Mouse (Mus musculus) myocyte (in vitro differentiated cells): ENCODE measurements at regions not wholly inside any gene's neighbourhood (a gene's known extent, or its start where the extent isn't known, plus 50 kb on each side); places are given as distances from the start of the nearest gene placed in this dataset.

ENCODE experiments used
- H3K27me3 ChIP-seq: one replicate; pipeline ENCODE4 v1.6.1; 2011; ENCODE audit not compliant: control insufficient read depth, insufficient read depth, insufficient read length
- H3K36me3 ChIP-seq: one replicate; pipeline ENCODE4 v1.6.1; 2011; ENCODE audit not compliant: control insufficient read depth, insufficient read depth
- H3K4me2 ChIP-seq: one replicate; pipeline ENCODE4 v1.6.1; 2011; ENCODE audit warnings: low read depth, control low read depth
- H3K4me3 ChIP-seq: one replicate; pipeline ENCODE4 v1.5.1; 2011; ENCODE audit warnings: mild to moderate bottlenecking, control low read depth, moderate library complexity
- H3K79me2 ChIP-seq: one replicate; pipeline ENCODE4 v1.6.1; 2011; ENCODE audit not compliant: control insufficient read depth, insufficient read depth
- H3ac ChIP-seq: one replicate; pipeline ENCODE4 v1.6.1; 2011; ENCODE audit not compliant: control insufficient read depth, insufficient read length
- CEBPB ChIP-seq: IDR thresholded peaks from 2 replicates; pipeline ENCODE4 v1.6.1; 2011; ENCODE audit warnings: mild to moderate bottlenecking, moderate library complexity; ENCODE audit not compliant: poor library complexity, insufficient read depth, severe bottlenecking
- E2F4 ChIP-seq: IDR thresholded peaks from one replicate; pipeline ENCODE4 v1.6.1; 2011; ENCODE audit warnings: mild to moderate bottlenecking, control low read depth, moderate library complexity; ENCODE audit not compliant: insufficient read depth
- MAX ChIP-seq: IDR thresholded peaks from one replicate; pipeline ENCODE4 v1.6.1; 2011; ENCODE audit warnings: low read depth, mild to moderate bottlenecking, control low read depth
- MYOD1 ChIP-seq, 3 experiments: IDR thresholded peaks; one replicate each; pipeline ENCODE4 v1.6.1; 2011; ENCODE audit warnings: control low read depth in 2 of 3, low read depth in 2 of 3, mild to moderate bottlenecking in 2 of 3, moderate library complexity in 1 of 3; ENCODE audit not compliant: insufficient read length in 2 of 3, control insufficient read depth in 1 of 3
- MYOG ChIP-seq, 3 experiments: IDR thresholded peaks; one replicate each; pipeline ENCODE4 v1.6.1; 2011; ENCODE audit warnings: control low read depth in 2 of 3, low read depth in 2 of 3, mild to moderate bottlenecking in 2 of 3; ENCODE audit not compliant: insufficient read length in 2 of 3, control insufficient read depth in 1 of 3, insufficient read depth in 1 of 3
- POLR2A ChIP-seq: IDR thresholded peaks from one replicate; pipeline ENCODE4 v1.6.1; 2011; ENCODE audit warnings: low read depth, mild to moderate bottlenecking, control low read depth, moderate library complexity; ENCODE audit not compliant: insufficient read length
- POLR2AphosphoS2 ChIP-seq: IDR thresholded peaks from one replicate; pipeline ENCODE4 v1.6.1; 2011; ENCODE audit warnings: low read depth, control low read depth; ENCODE audit not compliant: insufficient read length
- REST ChIP-seq: IDR thresholded peaks from one replicate; pipeline ENCODE4 v1.6.1; 2011; ENCODE audit warnings: mild to moderate bottlenecking, control low read depth, moderate library complexity; ENCODE audit not compliant: insufficient read depth, insufficient read length
- SRF ChIP-seq: IDR thresholded peaks from one replicate; pipeline ENCODE4 v1.6.1; 2011; ENCODE audit warnings: low read depth; ENCODE audit not compliant: control insufficient read depth, insufficient read length
- TCF12 ChIP-seq: IDR thresholded peaks from one replicate; pipeline ENCODE4 v1.6.1; 2011; ENCODE audit warnings: mild to moderate bottlenecking, control low read depth; ENCODE audit not compliant: poor library complexity, insufficient read depth, severe bottlenecking
- TCF3 ChIP-seq: IDR thresholded peaks from one replicate; pipeline ENCODE4 v1.6.1; 2011; ENCODE audit warnings: low read depth, control low read depth; ENCODE audit not compliant: insufficient read length
- USF1 ChIP-seq: IDR thresholded peaks from one replicate; pipeline ENCODE4 v1.6.1; 2011; ENCODE audit warnings: low read depth, mild to moderate bottlenecking, control low read depth, moderate library complexity

GRCm38 (mm10) chr14:64574277-64574676, 470.2 kb downstream of the Prss52 start:
- Histone ChIP-seq H3K27me3 (peaks cover 14% of the 10 kb centered on the region), H3K4me2 (no peak overlapping the region), H3K4me3 (no peak overlapping the region), H3K36me3 (no peaks in the 10 kb centered on the region), H3ac (no peak overlapping the region), H3K79me2 (no peaks in the 10 kb centered on the region)
- no peak for TF ChIP-seq REST
- no peak for TF ChIP-seq TCF12
- TF ChIP-seq MYOD1 (IDR thresholded peaks at IDR 0.05; ENCODE audit: control insufficient read depth in 1 of 3, insufficient read length in 2 of 3, low read depth in 2 of 3): no peak

- Histone ChIP-seq H3K4me3 (no peak overlapping the region), H3K4me2 (no peak overlapping the region), H3K79me2 (no peaks in the 10 kb centered on the region), H3ac (no peak overlapping the region), H3K36me3 (no peaks in the 10 kb centered on the region), H3K27me3 (peaks cover 18% of the 10 kb centered on the region)
- TF ChIP-seq TCF3: no peak
These were observed 470.7 kb downstream of the Prss52 start for GRCm38 (mm10) chr14:64574773-64575172.

GRCm38 (mm10) chr14:64575954-64576353, 471.9 kb downstream of the Prss52 start:
- H3K4me2 ChIP-seq: no peak overlapping the region
- TF ChIP-seq MYOG (IDR thresholded peaks at IDR 0.05; ENCODE audit: control insufficient read depth in 1 of 3, insufficient read depth in 1 of 3, insufficient read length in 2 of 3, low read depth in 2 of 3) (no peak), MYOD1 (IDR thresholded peaks at IDR 0.05; ENCODE audit: control insufficient read depth in 1 of 3, insufficient read length in 2 of 3, low read depth in 2 of 3) (no peak), POLR2A (no peak), MAX (no peak), POLR2AphosphoS2 (no peak), TCF12 (no peak), TCF3 (no peak), E2F4 (no peak)
- no peak overlapping the region for H3K4me3 ChIP-seq
- peaks cover 28% of the 10 kb centered on the region for H3K27me3 ChIP-seq
- H3ac ChIP-seq: no peak overlapping the region
- no peaks in the 10 kb centered on the region for H3K79me2 ChIP-seq
- no peaks in the 10 kb centered on the region for H3K36me3 ChIP-seq

GRCm38 (mm10) chr14:64580086-64580485, 476.0 kb downstream of the Prss52 start:
- Histone ChIP-seq H3K27me3 (peaks cover 40% of the 10 kb centered on the region), H3K79me2 (no peaks in the 10 kb centered on the region), H3K4me2 (no peak overlapping the region), H3K36me3 (no peaks in the 10 kb centered on the region), H3K4me3 (no peak overlapping the region), H3ac (no peak overlapping the region)
- no peak for TF ChIP-seq MYOG (IDR thresholded peaks at IDR 0.05; ENCODE audit: control insufficient read depth in 1 of 3, insufficient read depth in 1 of 3, insufficient read length in 2 of 3, low read depth in 2 of 3)
- TF ChIP-seq SRF: no peak
- no peak for TF ChIP-seq REST
- TF ChIP-seq MAX: no peak
- no peak for TF ChIP-seq POLR2AphosphoS2

GRCm38 (mm10) chr14:64580862-64581261, 476.8 kb downstream of the Prss52 start:
- Histone ChIP-seq H3K36me3 (no peaks in the 10 kb centered on the region), H3ac (no peak overlapping the region), H3K4me2 (no peak overlapping the region), H3K4me3 (no peak overlapping the region), H3K79me2 (no peaks in the 10 kb centered on the region), H3K27me3 (peaks cover 48% of the 10 kb centered on the region)
- TF ChIP-seq MYOG (IDR thresholded peaks at IDR 0.05; ENCODE audit: control insufficient read depth in 1 of 3, insufficient read depth in 1 of 3, insufficient read length in 2 of 3, low read depth in 2 of 3) (no peak), E2F4 (no peak), TCF12 (no peak), CEBPB (no peak), USF1 (no peak), REST (no peak), POLR2A (no peak), POLR2AphosphoS2 (no peak), SRF (no peak), TCF3 (no peak), MAX (no peak)

- no peak overlapping the region for H3K4me2 ChIP-seq
- TF ChIP-seq MAX (no peak), E2F4 (no peak), POLR2A (no peak), MYOG (IDR thresholded peaks at IDR 0.05; ENCODE audit: control insufficient read depth in 1 of 3, insufficient read depth in 1 of 3, insufficient read length in 2 of 3, low read depth in 2 of 3) (no peak), CEBPB (no peak), TCF12 (no peak), REST (no peak), TCF3 (no peak), SRF (no peak), MYOD1 (IDR thresholded peaks at IDR 0.05; ENCODE audit: control insufficient read depth in 1 of 3, insufficient read length in 2 of 3, low read depth in 2 of 3) (no peak), POLR2AphosphoS2 (no peak), USF1 (no peak)
- H3ac ChIP-seq: no peak overlapping the region
- no peaks in the 10 kb centered on the region for H3K36me3 ChIP-seq
- no peak overlapping the region for H3K4me3 ChIP-seq
- no peaks in the 10 kb centered on the region for H3K79me2 ChIP-seq
- H3K27me3 ChIP-seq: peaks cover 55% of the 10 kb centered on the region
These were observed 477.6 kb downstream of the Prss52 start for GRCm38 (mm10) chr14:64581705-64582104.
